Mouse (Mus musculus) megakaryocyte, adult 5-6 weeks (primary cell): ENCODE results near the gene Kdm8. TPM values are rescaled to one million over a fixed set of nuclear protein-coding genes. Genes with fewer than 3 reads are reported as not detected.
"Not testable (repeated sequence)": the region's sequence is repeated elsewhere in the genome, so short reads cannot be mapped to it uniquely, and the experiment has no call there.

Source experiments
- ATAC-seq: 2 replicates; pipeline ENCODE4 v1.8.0; 2016; ENCODE audit warnings: mild to moderate bottlenecking, inconsistent platforms; ENCODE audit not compliant: poor library complexity, severe bottlenecking
- total RNA-seq, 2 experiments: library from RNA; stranded (forward) in 1 of 2; stranded (reverse) in 1 of 2; fragments of 153-499, 151-499 nt in 1 of 2; fragments of 221-1000, 200-1000 nt in 1 of 2; gene quantifications; 2 replicates each; pipeline versions ENCODE4 v1.2.3 to v1.2.4; 2015 to 2017

The Kdm8 gene
- total RNA-seq (2015) = 2.0 and 2.9 TPM in 2 replicates
- 2.8 and 6.5 TPM in 2 replicates for total RNA-seq (2017)

- peak; percentile 92 for ATAC-seq
These were observed at the start of gene Kdm8 for GRCm38 (mm10) chr7:125444464-125445401. Gene Kdm8, plus strand, starts transcription at chr7:125444676.

GRCm38 (mm10) chr7:125398116-125398515 is 46.4 kb upstream of the Kdm8 start:
- ATAC-seq = no peak

- no peak for ATAC-seq
These were observed 45.8 kb upstream of the Kdm8 start for GRCm38 (mm10) chr7:125398687-125399086.

- ATAC-seq = no peak
These were observed 37.3 kb upstream of the Kdm8 start for GRCm38 (mm10) chr7:125407136-125407535.

GRCm38 (mm10) chr7:125415087-125415486 is 29.4 kb upstream of the Kdm8 start:
- no peak for ATAC-seq

GRCm38 (mm10) chr7:125415776-125416175 is 28.7 kb upstream of the Kdm8 start:
- no peak for ATAC-seq

GRCm38 (mm10) chr7:125416762-125417161 is 27.7 kb upstream of the Kdm8 start:
- 0 out of 2 replicates have a peak, but pooled peaks have one; percentile 30 for ATAC-seq

GRCm38 (mm10) chr7:125418413-125418812 is 26.1 kb upstream of the Kdm8 start:
- no peak for ATAC-seq

- ATAC-seq = peak; percentile 84
These were observed 24.3 kb upstream of the Kdm8 start for GRCm38 (mm10) chr7:125420190-125420589.

GRCm38 (mm10) chr7:125421911-125422310 is 22.6 kb upstream of the Kdm8 start:
- ATAC-seq = no peak

- peak; percentile 38; the same call in 1 of the 2 replicates for ATAC-seq
These were observed 21.4 kb upstream of the Kdm8 start for GRCm38 (mm10) chr7:125423056-125423455.

- no peak for ATAC-seq
These were observed 16.9 kb upstream of the Kdm8 start for GRCm38 (mm10) chr7:125427492-125428090.

- no peak for ATAC-seq
These were observed 16.1 kb upstream of the Kdm8 start for GRCm38 (mm10) chr7:125428381-125428780.

GRCm38 (mm10) chr7:125428816-125429500 is 15.5 kb upstream of the Kdm8 start:
- not testable (repeated sequence) for ATAC-seq

- ATAC-seq = no peak
These were observed 14.2 kb upstream of the Kdm8 start for GRCm38 (mm10) chr7:125430170-125430842.

- ATAC-seq = no peak
These were observed 10.6 kb upstream of the Kdm8 start for GRCm38 (mm10) chr7:125433874-125434273.

- no peak for ATAC-seq
These were observed 9.7 kb upstream of the Kdm8 start for GRCm38 (mm10) chr7:125434666-125435290.

GRCm38 (mm10) chr7:125442323-125442722 is 2.2 kb upstream of the Kdm8 start:
- no peak for ATAC-seq

- 0 out of 2 replicates have a peak, but pooled peaks have one; percentile 2 for ATAC-seq
These were observed 406 bp upstream of the Kdm8 start for GRCm38 (mm10) chr7:125444076-125444463.

- ATAC-seq = no peak
These were observed 6.2 kb downstream of the Kdm8 start for GRCm38 (mm10) chr7:125450678-125451077.
